ENCODE assay signal across 20 mouse cellular contexts in genomic region chr9:61125769-61126168, GRCm38 (mm10).
A peak's percentile ranks its signal among the peaks of the same experiment; 100 is the strongest.
DNase-seq lines count a peak whose midpoint lies in the region; ATAC-seq and TF ChIP-seq lines count a peak whose summit lies in the region.
"Had no signal": no experiment of that assay in that cellular context is flagged by ENCODE, and none has a peak within 500 bp of the region (broad histone marks: within the 10 kb centered on the region; RNA-seq: fewer than 3 reads in every experiment).

No protein-coding gene starts in this region.

- peaks cover 18% of the 10 kb centered on the region for H3K4me1 ChIP-seq in liver, postnatal 0 days (ENCODE audit: insufficient read depth)
- H3K4me1 ChIP-seq: liver, embryonic 13.5 days; lung, embryonic 15.5 days had no signal

- H3K9ac ChIP-seq in liver, postnatal 0 days (replicated peaks): no peak overlapping the region
- H3K9ac ChIP-seq: hindbrain, embryonic 14.5 days; limb, embryonic 12.5 days; liver, embryonic 13.5 days; lung, embryonic 15.5 days; midbrain, embryonic 12.5 days had no signal

- no peak for DNase-seq in liver, postnatal 0 days
- no peak for DNase-seq in liver
- peak; percentile 84 for DNase-seq in thymus, postnatal 0 days (ENCODE audit: low spot score)
- DNase-seq in right cerebral cortex, adult 2 months (ENCODE audit: low spot score in 2 of 2): no peak
- no peak for DNase-seq in retina, postnatal 1 day
- DNase-seq in cerebellum, adult 9-11 months: no peak
- DNase-seq: adrenal gland, adult 2 months; cerebellum, adult 9-10 months; gastrocnemius, postnatal 25 days; kidney, adult 8-10 months; kidney, postnatal 14 days; liver, embryonic 13.5 days; right cerebral cortex, adult 18-20 months had no signal

- TF ChIP-seq CTCF in liver, postnatal 0 days (IDR thresholded peaks at IDR 0.05; ENCODE audit: low read depth): no peak

- no peak overlapping the region for H3K27ac ChIP-seq in liver, postnatal 0 days (ENCODE audit: low read depth)
- H3K27ac ChIP-seq: hindbrain, embryonic 14.5 days; limb, embryonic 12.5 days; liver, embryonic 13.5 days; lung, embryonic 15.5 days; macrophage; midbrain, embryonic 12.5 days had no signal

- H3K27me3 ChIP-seq in liver, postnatal 0 days (ENCODE audit: insufficient read depth, low read length): no peaks in the 10 kb centered on the region

- no peak overlapping the region for H3K4me3 ChIP-seq in liver, postnatal 0 days (ENCODE audit: low read depth, low read length)
- H3K4me3 ChIP-seq: limb, embryonic 12.5 days; liver, embryonic 13.5 days; lung, embryonic 15.5 days; midbrain, embryonic 12.5 days had no signal

- no peaks in the 10 kb centered on the region for H3K36me3 ChIP-seq in liver, postnatal 0 days (replicated peaks; ENCODE audit: insufficient read depth, low read length)
- H3K36me3 ChIP-seq: limb, embryonic 12.5 days; liver, embryonic 13.5 days; lung, embryonic 15.5 days; midbrain, embryonic 12.5 days had no signal

- 49% methylated on average over 7 of the region's 7 CpGs for WGBS in liver, postnatal 0 days (ENCODE audit: insufficient replicate concordance)

- TF ChIP-seq EP300 in liver, postnatal 0 days (IDR thresholded peaks at IDR 0.05; ENCODE audit: low read depth): no peak

- H3K4me2 ChIP-seq in liver, postnatal 0 days (ENCODE audit: low read depth, low read length): no peak overlapping the region
- H3K4me2 ChIP-seq: hindbrain, embryonic 14.5 days; limb, embryonic 12.5 days; liver, embryonic 13.5 days; lung, embryonic 15.5 days; midbrain, embryonic 12.5 days had no signal

- no peaks in the 10 kb centered on the region for H3K9me3 ChIP-seq in liver, postnatal 0 days (ENCODE audit: low read length)
- H3K9me3 ChIP-seq: limb, embryonic 12.5 days; liver, embryonic 13.5 days; lung, embryonic 15.5 days; midbrain, embryonic 12.5 days had no signal

- peak; percentile 15; the same call in 1 of the 2 replicates for ATAC-seq in liver, postnatal 0 days
- ATAC-seq in granulocyte monocyte progenitor cell, adult 5-6 weeks (replicated peaks; ENCODE audit: poor library complexity, severe bottlenecking): peak; percentile 67
- ATAC-seq: forebrain, embryonic 14.5 days had no signal
